ENCODE assay signal across 25 mouse cellular contexts in the genomic region with DNA sequence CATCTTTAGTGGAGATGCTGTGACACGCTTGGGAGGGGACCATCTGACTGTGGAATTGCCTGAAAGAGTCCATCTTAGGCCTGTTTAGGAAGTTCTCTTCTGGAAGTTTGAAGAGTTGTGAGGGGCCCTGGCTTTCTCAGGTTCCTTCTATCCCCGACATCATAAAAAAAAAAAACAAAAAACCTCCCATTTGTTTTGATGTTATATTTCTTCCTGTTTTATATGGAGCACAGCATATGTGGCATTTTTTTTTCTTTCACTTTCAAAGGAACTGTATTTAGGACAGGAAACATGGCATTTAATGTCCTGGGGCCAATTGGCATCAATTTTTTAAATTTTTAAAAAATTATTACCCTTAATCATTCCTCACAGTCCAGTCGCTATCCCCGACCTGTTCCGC.
DNase-seq lines count a peak whose midpoint lies in the region; ATAC-seq lines count a peak whose summit lies in the region.
"Had no signal": no experiment of that assay in that cellular context is flagged by ENCODE, and none has a peak within 500 bp of the region (broad histone marks: within the 10 kb centered on the region; RNA-seq: fewer than 3 reads in every experiment).

No protein-coding gene starts in this region.

- H3K27me3 ChIP-seq in liver, embryonic 12.5 days (replicated peaks) = no peaks in the 10 kb centered on the region
- no peaks in the 10 kb centered on the region for H3K27me3 ChIP-seq in liver, embryonic 15.5 days
- H3K27me3 ChIP-seq: embryonic facial prominence, embryonic 12.5 days; embryonic facial prominence, embryonic 15.5 days; forebrain, embryonic 13.5 days; heart, embryonic 13.5 days; hindbrain, embryonic 12.5 days; hindbrain, embryonic 15.5 days had no signal

- H3K4me3 ChIP-seq in liver, embryonic 12.5 days = no peak overlapping the region
- H3K4me3 ChIP-seq in liver, embryonic 15.5 days (replicated peaks) = no peak overlapping the region
- H3K4me3 ChIP-seq: embryonic facial prominence, embryonic 12.5 days; embryonic facial prominence, embryonic 15.5 days; forebrain, embryonic 10.5 days; forebrain, embryonic 13.5 days; heart, adult 2 months; heart, embryonic 10.5 days; heart, embryonic 13.5 days; hindbrain, embryonic 12.5 days; hindbrain, embryonic 15.5 days had no signal

- ATAC-seq in erythroblast, adult 5-6 weeks (replicated peaks; ENCODE audit: low FRiP score, poor library complexity, severe bottlenecking) = peak; percentile 44; the same call in 1 of the 2 replicates
- no peak for ATAC-seq in liver, embryonic 12.5 days
- no peak for ATAC-seq in liver, embryonic 15.5 days (ENCODE audit: insufficient read depth)
- ATAC-seq: CD4-positive, CD25-positive, alpha-beta regulatory T cell, adult 4 months; forebrain, embryonic 13.5 days; forebrain, embryonic 16.5 days had no signal

- peak overlapping the region; percentile 86 for H3K27ac ChIP-seq in liver, embryonic 12.5 days
- peak overlapping the region; percentile 71 for H3K27ac ChIP-seq in liver, embryonic 15.5 days (replicated peaks)
- H3K27ac ChIP-seq: embryonic facial prominence, embryonic 12.5 days; embryonic facial prominence, embryonic 15.5 days; forebrain, embryonic 10.5 days; forebrain, embryonic 13.5 days; heart, adult 2 months; heart, embryonic 10.5 days; heart, embryonic 13.5 days; hindbrain, embryonic 12.5 days; hindbrain, embryonic 15.5 days had no signal

- H3K9ac ChIP-seq in liver, embryonic 12.5 days = no peak overlapping the region
- H3K9ac ChIP-seq in liver, embryonic 15.5 days = no peak overlapping the region
- H3K9ac ChIP-seq: embryonic facial prominence, embryonic 12.5 days; embryonic facial prominence, embryonic 15.5 days; forebrain, embryonic 13.5 days; heart, embryonic 13.5 days; hindbrain, embryonic 12.5 days; hindbrain, embryonic 15.5 days had no signal

- 66% methylated on average over 5 of the region's 5 CpGs for WGBS in liver, embryonic 12.5 days (ENCODE audit: insufficient replicate concordance)
- 63% methylated on average over 5 of the region's 5 CpGs for WGBS in liver, embryonic 15.5 days (ENCODE audit: insufficient replicate concordance)

- H3K4me2 ChIP-seq in liver, embryonic 12.5 days = peak overlapping the region; percentile 41
- peak overlapping the region; percentile 23 for H3K4me2 ChIP-seq in liver, embryonic 15.5 days
- H3K4me2 ChIP-seq: embryonic facial prominence, embryonic 12.5 days; embryonic facial prominence, embryonic 15.5 days; forebrain, embryonic 13.5 days; heart, embryonic 13.5 days; hindbrain, embryonic 12.5 days; hindbrain, embryonic 15.5 days had no signal

- intact Hi-C loops in left cerebral cortex, postnatal 10 days (cut with DNase I) = no loop called here

- DNase-seq in T-cell, adult 2 months (ENCODE audit: low spot score) = no peak
- DNase-seq in left cerebral cortex, postnatal 10 days (ENCODE audit: extremely low spot score in 1 of 2, low spot score in 2 of 2) = no peak
- DNase-seq in kidney, adult 18-20 months = no peak
- DNase-seq: adrenal gland, postnatal 14 days; cerebellum, adult 11 months; cerebellum, adult 2 months; cerebellum, adult 9-11 months; cerebellum, postnatal 25 days; gastrocnemius, postnatal 10 days; gastrocnemius, postnatal 36 days; heart, adult 2 months; heart, postnatal 14 days had no signal

- H3K9me3 ChIP-seq in liver, embryonic 12.5 days (replicated peaks) = no peaks in the 10 kb centered on the region
- no peaks in the 10 kb centered on the region for H3K9me3 ChIP-seq in liver, embryonic 15.5 days (replicated peaks)
- H3K9me3 ChIP-seq: embryonic facial prominence, embryonic 12.5 days; embryonic facial prominence, embryonic 15.5 days; forebrain, embryonic 10.5 days; forebrain, embryonic 13.5 days; heart, embryonic 10.5 days; heart, embryonic 13.5 days; hindbrain, embryonic 12.5 days; hindbrain, embryonic 15.5 days had no signal

- H3K36me3 ChIP-seq in liver, embryonic 12.5 days = no peaks in the 10 kb centered on the region
- H3K36me3 ChIP-seq in liver, embryonic 15.5 days (replicated peaks) = no peaks in the 10 kb centered on the region
- H3K36me3 ChIP-seq: embryonic facial prominence, embryonic 12.5 days; embryonic facial prominence, embryonic 15.5 days; forebrain, embryonic 10.5 days; heart, embryonic 10.5 days; heart, embryonic 13.5 days; hindbrain, embryonic 12.5 days; hindbrain, embryonic 15.5 days had no signal

- peaks cover 44% of the 10 kb centered on the region for H3K4me1 ChIP-seq in liver, embryonic 12.5 days
- peaks cover 26% of the 10 kb centered on the region for H3K4me1 ChIP-seq in liver, embryonic 15.5 days (replicated peaks)
- H3K4me1 ChIP-seq: embryonic facial prominence, embryonic 15.5 days; forebrain, embryonic 13.5 days; heart, embryonic 13.5 days; hindbrain, embryonic 15.5 days had no signal
